Mouse (Mus musculus) gonadal fat pad, adult 2 months (tissue): ENCODE measurements around the gene Fbxo41. TPM values are rescaled to one million over a fixed set of nuclear protein-coding genes. Genes with fewer than 3 reads are reported as not detected.

Experiments
- DNase-seq: peaks from one replicate; pipeline ENCODE4 v3.0.0-alpha.2; 2012; ENCODE audit warnings: low read depth
- polyA plus RNA-seq: library from polyadenylated mRNA; depleted of rRNA; stranded (reverse); fragments of >200 nt; gene quantifications from 2 replicates; pipeline ENCODE4 v1.2.3, GENCODE M21; 2012; rRNA removed

The Fbxo41 gene
- 0.09 and 0.11 TPM in 2 replicates for polyA plus RNA-seq

DNA sequence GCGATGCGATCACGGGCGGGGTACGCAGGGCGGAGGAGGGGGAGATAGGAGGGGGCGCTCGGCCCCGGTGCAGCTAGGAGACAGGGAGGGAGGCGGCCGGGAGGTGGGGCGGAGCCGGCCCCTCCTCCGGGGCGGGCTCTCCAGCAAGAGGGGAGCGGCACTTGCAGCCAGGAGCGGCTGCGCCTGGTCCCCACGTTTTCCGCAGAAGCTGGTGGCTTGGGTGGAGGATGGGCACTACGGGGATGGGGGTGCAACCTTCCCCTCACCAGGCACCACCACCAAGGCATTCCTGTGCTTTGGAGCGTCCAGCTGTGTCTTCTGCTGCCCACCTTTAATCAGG lies at the start of gene Fbxo41:
Gene Fbxo41 (minus strand): TSS at position 84 of the 340 bp plus-strand sequence.
- DNase-seq, result no peak

DNA sequence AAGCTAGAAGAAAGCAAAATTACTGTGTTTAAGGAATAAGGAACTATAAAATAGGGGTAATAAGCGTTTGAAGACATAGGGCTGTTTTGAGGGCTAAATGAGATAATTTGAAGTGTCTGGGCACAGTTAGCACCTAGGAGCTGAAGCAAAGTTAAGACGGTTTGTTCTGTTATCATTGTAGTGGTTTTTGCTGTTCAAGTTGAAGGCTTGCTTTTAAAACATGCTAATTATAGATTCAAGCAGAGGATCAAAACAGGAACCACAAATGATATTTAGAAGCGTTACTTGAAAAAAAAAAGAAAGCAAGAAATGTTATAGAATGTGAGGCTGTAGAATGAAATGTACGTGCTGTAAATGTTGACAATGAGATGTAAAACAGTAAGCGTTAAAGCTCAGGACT lies 44.8 kb upstream of the Fbxo41 start:
- no peak for DNase-seq

DNA sequence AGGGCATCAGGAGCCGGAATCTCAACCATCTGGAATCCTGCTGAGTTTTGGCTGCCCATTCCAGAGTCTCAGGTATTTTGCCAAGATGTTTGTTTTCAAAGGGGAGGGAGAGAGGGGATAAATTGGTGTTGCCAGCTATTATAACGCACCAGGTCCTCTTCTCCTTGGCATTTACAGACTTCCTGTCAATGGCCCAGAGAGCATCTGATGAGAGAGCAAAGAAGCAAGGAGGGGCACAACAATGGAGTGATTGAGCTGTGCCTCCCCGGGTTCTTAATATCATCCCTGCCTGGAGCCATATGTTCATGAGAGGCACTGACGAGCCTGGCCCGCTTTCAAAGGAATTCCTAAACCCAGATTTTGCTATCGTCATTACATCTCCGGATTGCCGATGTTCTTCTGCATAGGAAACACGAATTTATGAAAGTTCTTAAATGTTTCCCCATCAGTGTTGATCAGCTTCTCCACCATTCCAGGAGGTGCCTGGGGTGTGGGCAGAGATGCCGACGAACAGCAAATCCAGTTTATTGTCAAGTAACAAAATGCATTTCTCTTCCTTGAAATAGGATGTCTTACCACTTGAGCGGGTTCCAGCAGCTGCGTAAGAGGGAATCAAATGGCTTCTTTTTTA lies 41.6 kb upstream of the Fbxo41 start:
- DNase-seq, result no peak

DNA sequence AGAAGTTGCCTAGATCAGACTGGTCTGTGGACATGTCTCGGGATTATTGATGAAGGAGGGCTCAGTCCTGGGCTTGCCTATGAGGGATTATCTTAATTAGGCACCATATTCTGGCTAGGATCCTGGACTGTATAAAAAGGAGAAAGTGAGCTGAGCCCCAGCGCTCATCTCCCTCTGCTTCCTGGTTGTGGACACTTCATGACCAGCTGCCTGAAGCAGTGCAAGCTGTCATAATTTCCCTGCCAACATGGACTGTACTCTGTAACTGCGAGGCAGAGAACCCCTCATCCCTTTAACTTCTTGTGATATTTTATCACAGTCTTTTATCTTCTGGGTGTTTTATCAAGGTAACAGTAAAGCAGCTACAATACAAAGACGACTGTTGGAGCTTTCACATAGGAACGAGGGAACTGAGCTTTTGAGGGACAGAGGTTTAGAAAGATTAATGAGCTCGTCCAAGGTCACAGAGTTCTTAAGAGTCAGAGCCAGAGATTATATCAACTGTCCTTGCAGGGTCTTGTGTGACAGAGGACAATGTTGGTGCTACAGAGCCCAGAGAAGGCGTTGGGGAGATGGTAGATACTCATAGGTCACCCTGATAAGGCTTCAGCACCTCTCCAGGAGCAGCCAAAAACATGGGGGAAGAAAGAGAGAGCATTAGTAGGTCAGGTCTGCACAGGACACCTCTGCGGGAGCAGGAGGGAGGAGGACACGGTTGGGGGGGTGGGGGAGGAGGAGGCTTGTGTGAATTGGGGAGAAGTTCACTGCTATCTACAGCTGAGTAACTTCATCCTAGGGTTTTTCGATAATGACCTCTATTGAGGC lies 40.8 kb upstream of the Fbxo41 start:
- DNase-seq, result no peak

DNA sequence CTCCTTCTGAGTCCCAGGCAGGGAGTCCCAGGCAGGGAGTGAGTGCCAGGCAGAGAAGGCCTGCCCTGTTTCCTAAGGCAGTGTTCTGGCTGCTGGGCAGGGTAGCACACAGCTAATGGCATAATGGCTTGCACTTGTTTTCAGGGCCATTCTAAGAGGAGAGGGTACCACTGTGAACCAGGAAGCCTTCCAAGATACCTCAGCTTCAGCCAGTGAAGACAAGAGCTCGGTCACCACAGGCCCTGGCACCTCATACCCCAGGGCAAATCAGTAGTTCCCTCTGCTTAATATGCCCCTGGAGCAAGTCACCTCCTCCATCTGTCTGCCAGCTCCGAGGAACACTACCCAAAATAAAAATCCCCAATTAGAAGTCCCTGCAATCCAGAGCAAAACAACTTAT lies 20.0 kb upstream of the Fbxo41 start:
- no peak for DNase-seq

DNA sequence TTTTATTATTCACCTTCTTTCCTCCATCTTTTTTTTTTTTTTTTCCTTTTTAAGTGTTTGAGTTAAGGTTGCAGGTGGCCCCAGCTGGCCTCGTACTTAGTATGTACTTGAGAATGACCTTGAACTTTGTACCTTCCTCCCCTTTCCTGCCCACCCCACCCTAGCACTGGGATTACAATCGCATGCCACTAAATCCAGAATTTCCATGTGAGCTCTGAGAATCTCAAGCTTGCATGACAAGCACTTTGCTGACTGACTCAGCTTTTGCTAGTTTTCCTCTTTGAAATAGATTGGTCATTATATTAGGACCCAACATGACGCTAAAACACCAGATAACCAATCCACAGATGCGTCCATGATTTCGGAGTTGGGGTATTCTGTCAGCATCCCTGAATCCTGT lies 19.2 kb upstream of the Fbxo41 start:
- no peak for DNase-seq

DNA sequence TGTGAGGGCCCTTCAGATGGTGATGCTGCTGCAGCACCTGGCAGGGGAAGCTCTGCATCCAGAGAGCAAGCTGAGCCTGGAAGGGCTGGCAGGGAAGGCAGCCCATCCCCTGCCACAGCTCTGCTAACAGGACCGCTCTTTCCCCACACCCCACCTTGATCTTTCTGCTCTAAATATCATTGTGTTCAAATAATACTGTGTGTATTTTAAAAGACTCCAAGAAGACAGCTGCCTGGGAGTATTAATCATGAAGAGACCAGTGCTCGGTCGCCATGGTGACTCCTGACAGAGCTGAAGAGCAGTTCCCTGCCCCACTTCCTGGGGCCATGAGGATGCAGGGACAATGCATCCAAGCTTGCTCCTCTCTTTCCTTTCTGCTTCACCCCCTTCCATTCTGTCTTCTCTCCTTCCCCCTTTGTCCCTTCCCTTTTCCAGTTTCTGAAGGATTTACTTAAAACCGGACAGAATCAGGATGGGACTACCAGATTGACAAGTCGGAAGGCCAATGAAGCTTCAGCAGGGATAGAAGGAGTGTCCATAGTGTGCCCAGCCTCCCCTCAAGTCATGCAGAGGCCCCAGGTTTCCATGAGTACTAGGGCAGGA lies 15.4 kb upstream of the Fbxo41 start:
- DNase-seq, result no peak

DNA sequence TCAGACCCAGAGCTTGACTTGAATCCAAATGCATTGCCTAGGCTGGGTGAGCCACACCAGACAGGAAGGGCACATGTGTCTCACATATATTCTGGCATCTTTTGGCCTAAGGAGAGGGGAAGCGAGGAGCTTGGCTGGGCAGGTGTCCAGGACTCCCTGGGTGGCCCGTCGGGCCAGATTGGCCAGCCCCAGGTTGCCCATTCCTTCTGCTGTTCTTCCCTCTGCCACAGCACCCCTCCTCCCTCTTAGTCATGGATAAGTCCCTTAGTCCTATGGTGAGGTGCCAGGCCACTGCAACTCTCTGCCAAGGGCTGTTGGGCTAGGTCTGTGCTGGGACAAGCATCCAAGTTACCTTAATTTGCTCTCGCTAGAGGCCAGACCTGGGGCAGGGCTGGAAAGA lies 13.1 kb upstream of the Fbxo41 start:
- no peak for DNase-seq

DNA sequence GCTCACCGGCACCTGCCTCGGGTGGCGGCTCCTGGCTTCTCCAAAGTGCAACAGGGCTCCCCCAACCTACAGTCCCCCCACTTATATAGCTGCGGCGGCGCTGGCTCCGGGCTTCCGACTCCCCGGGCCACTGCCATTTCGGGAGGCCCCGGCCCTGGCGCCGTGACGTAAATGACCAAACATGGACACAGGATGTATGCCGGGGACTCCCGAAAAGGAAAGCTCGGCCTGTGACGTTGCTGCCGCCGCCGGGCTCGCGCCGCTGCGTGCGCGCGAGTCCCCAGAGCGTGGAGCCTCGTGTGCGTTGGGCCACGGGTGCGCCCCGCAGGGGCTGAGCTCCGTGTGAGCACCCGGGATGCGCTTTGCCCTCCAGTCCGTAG lies 10.7 kb upstream of the Fbxo41 start, which contains the start of gene Egr4:
Gene Egr4 (minus strand): TSS at position 59 of the 380 bp plus-strand sequence.
- DNase-seq, result no peak

DNA sequence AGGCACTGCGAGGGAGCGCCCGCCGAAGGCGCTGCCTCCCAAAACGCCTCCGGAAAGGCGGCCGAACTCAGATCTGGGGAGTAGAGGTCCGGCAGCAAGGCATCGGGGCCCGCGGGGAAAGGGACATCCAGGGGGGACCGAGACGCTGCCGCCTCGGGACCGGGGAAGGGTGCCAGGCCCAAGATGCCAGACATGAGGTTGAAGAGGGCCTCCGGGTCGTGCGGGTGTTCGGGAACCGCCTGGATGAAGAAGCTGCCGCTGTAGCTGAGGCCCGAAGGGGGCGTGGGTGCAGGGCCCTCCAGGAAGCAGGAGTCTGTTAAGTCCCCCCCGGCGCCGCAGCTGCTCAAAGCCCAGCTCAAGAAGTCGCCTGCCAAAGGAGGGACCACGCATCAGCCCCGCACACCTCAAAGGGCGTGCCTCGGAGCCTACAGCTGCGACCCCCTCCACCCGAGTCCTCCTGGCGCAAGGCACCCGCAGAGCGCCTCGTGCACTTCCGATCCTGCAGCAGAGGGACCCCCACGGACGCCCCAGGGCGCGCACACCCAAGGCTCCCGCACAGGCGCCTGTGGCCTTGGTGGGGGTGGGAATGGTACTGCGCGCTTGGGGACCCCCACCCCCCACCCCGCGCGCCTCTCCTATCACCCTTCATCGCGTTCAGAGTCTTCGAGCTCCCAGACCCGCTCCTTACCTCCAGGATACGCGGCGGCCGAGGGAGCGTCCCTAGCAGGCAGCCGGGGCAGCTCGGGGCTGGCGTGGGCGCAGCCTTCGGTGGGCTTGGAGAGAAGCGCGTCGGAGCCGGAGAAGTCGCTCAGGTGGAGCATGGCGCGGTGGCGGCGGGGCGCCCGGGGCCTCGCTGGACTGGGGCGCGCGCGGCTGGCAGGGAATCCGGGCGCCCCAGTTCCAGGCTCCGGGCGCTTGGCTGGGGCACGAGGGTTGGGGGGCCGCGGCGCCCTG lies 10.1 kb upstream of the Fbxo41 start:
- DNase-seq, result no peak

DNA sequence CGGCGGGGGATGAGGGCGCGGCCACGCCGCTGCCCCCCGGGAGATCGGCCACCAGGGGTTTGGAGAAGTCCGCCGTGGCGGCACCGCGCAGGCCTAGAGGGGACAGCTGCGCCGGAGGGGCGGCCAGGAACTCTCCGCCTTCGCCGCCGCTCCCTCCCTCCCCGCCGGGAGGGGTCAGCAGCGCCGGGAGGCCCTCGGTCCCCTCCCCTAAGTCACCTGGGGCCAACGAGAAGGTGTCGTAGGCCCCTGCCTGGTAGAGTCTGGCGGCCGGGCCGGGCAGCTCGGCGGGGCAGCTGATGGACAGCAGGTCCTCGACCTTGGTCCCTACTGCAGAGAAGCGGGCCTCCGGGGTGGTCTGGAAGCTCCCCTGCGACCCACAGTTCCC lies 9.3 kb upstream of the Fbxo41 start:
- DNase-seq, result no peak

DNA sequence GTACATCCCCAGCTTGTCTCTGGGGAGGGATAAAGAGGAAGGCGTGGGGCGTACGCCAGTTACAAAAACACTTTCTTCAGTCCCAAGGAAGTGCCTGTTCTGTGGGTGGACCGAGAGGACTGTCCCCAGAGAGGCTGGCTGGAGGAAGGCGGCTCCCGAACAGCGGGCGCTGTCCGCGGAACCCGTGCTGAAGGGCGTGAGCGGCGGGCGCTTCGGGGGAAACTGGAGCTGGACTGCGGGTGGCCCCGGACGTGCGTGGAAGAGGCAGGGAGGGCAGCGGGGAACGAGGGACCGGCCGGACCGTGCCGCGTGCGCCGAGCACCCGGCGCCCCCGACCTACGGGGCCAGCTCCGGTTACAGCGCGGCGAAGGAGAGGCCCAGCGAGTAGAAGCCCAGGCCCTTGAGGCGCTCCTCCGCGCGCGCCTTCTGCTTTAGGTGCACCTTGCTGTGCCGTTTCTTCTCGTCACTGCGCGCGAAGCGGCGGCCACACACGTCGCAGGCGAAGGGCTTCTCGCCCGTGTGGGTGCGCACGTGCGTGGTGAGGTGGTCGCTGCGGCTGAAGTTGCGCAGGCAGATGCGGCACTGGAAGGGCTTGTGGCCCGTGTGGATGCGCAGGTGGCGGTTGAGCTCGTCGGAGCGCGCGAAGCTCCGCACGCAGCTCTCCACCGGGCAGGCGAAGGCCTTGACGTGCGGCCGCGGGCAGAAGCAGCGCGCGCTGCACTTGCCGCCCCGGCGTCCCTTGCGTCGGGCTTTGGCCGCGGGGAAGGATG lies 8.7 kb upstream of the Fbxo41 start:
- DNase-seq, result no peak

DNA sequence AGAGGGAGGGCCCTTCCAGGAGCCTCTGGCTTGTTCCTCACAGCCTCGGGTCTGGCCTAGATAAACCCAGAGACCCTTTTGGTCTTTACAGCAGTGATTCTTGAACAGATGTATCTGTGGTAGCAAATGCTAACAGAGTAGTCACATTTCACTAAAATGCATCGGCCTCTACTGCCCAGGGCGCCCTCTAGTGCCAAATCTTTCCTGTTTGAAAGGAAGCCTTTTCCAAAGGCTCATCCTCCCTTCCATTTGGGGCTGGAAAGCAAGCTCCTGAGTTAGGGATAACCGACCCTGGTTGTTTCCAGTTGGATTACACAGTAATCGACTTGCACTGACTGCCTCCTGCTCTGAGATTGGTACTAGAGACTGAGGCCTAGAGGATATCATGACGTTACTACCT lies 7.7 kb upstream of the Fbxo41 start:
- no peak for DNase-seq

DNA sequence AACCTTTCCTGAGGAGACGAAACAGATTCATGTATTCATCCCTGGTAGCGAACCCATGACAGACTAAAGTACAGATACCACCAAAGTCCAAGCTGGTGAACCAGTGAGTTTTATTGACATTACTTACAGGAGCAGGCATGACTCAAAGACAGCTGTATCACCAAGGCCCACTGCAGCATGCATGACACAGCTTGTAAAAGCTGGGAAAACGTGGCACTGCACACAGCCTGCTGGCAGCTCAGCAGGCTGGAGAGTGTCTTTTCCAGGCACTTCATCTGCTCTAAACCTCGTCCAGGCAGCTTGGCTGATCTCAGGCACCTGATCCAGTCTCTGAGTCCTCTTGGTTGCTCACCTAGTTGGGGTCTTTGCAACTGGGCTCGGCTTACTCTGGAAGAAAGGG lies 5.8 kb upstream of the Fbxo41 start:
- DNase-seq, result no peak

DNA sequence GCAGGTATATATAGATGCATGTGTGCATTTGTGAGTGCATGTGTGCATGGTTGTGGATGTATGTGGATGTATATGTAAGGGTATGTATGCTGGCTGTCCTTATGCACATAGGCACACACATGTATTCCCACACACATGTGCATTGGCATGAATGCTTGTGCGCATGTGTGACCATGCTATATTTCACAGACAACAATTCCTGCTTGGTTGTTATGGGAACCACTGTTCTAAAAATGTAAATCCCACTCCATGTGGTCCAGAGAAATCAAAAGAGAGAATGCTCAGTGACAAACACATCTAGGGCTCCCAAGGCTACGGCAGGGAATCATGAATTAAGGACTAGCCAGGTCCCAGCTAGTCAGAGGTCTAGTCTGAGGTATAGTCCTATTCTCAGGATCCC lies 2.1 kb upstream of the Fbxo41 start:
- no peak for DNase-seq

DNA sequence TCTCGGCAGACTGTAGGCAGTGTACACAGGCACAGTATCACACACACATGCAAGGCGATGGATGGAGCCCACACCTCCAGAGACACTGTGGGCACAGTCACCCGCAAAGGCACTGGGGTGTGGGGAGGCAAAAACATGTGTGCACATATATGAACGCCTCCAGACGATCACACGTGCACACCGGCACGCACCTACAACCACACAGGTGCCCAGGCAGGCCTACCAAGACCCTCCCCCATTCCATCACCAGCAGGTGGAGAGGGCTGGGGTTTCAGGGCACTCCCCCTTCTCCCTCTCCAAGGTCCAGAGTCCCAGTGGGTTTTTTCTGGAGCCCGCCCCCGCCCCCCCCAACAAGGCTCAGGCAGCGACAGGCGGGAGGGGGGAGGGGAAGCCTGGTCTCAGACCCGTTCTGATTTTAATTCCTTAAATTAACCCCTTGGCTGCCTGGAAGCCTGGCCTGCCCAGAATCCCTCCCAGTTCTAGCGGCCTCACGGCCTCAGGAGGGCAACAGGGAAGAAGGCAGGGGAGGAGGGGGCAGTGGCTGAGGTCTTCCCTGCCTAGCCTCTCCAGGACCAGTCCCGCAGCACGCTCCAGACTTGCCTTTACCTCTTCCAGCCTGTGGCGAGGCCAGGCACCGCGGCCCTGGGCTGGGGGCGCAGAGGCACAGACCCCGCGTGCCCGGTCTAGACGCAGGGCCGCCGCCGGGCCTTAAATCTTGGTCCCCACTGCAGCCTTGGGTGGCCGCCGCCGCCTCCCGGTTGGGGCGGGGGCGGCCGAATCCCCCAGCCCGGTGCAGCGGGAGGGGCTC lies 487 bp downstream of the Fbxo41 start:
- no peak for DNase-seq

DNA sequence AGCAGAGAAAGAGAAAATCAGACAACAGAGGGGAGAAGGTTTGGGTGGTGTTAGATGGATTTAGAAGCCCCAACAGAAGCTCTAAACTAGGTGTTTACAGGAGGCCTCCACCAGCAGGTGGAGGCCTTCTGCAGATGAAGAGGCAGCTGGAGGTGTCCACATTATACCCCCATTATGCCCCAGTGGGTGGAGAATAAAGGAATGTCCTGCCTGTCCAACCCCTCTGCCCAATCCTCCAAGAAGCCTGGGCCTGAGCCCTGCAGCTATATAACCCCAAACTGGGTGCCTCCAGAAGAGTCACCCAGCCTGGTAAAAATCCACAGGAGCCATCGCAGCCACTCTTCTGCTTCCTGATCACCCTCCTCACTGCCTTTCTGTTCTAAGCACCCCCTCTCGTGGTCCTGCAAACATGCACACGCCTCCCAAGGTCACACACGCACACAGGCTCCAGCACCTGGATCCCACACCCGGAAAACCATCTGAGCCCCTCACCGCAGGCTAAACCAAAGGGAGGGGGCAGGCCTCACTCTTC lies 1.2 kb downstream of the Fbxo41 start:
- DNase-seq, result no peak

DNA sequence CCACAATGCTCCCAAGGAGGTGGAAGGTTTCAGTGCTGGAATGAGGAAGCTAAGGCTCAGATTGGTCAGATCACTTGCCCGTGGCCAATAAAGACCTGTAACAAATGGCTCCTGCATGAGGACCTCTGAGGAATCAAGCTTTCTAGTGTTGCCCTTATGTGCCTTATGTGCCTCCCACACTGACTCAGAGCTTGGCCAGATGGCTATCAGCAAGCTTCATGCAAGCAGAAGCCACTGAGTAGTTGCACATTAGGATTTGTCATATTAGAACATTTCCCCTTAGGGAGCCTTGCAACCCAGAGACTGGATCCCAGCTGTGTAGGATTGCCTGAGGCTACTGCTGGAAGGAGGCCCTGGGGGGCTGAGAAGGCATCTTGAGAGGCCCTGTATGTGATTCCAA lies 2.4 kb downstream of the Fbxo41 start:
- DNase-seq, result no peak

DNA sequence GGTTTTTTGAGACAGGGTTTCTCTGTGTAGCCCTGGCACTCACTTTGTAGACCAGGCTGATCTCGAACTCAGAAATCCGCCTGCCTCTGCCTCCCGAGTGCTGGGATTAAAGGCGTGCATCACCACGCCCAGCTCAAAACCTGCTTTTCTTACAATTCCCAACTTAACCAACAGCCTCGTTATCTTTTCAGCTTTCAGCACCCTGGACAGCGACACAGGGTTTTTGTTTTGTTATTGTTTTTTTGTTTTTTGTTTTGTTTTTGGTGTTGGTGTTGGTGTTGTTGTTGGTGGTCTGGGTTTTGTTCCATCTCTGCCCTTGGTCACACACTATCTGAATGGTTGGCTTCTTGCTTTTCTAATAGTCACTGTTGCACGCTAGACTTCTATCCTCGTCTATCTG lies 4.6 kb downstream of the Fbxo41 start:
- DNase-seq, result no peak

DNA sequence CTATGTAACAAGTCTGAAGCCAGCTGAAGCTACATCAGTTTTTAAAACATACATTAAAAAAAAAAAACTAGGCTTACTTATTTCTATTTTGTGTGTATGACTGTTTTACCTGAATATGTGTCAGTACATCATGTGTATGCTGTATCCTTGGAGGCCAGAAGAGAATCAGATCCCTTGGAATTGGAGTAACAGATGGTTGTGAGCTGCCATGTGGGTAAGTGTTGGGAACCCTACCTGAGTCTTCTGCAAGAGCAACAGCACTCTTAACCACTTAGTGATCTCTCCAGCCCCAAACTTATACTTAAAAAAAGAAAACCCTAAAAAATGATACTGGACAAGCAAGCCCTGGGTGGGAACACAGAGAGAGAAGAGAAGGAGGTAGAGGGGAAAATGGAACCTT lies 5.8 kb downstream of the Fbxo41 start:
- no peak for DNase-seq
